8 mouse cellular contexts compared by ENCODE assay signal in genomic region chr5:31240637-31241521, GRCm38 (mm10). TPM values are rescaled to one million over a fixed set of nuclear protein-coding genes. Genes with fewer than 3 reads are reported as not detected.
DNase-seq lines count a peak whose midpoint lies in the region; ATAC-seq and TF ChIP-seq lines count a peak whose summit lies in the region.

Nrbp1 (plus strand) TSS chr5:31240864.
Gm9970 (minus strand) TSS chr5:31241232.

- under 1% methylated on average over 73 of the region's 103 CpGs for WGBS in hindbrain, embryonic 12.5 days

- CTCF ChIA-PET in Patski (lab: Charles Lee) = no interaction called here

- peaks cover 8% of the 10 kb centered on the region for H3K4me1 ChIP-seq in hindbrain, embryonic 12.5 days

- H3K4me2 ChIP-seq in hindbrain, embryonic 12.5 days (replicated peaks) = peak within 1 kb of the TSS; percentile 77

- DNase-seq in Patski (ENCODE audit: low read depth, low spot score) = peak; percentile 75
- peak; percentile 99 for DNase-seq in cerebellum, postnatal 10 days
- DNase-seq in frontal cortex, postnatal 10 days (ENCODE audit: low spot score in 2 of 2) = peak; percentile 93 to 95
- peak; percentile 84 to 93 for DNase-seq in layer of hippocampus, postnatal 25 days (ENCODE audit: extremely low spot score in 1 of 2, low spot score in 1 of 2)
- DNase-seq in lung, postnatal 14 days = peak; percentile 95
- peak; percentile 96 for DNase-seq in ovary, postnatal 36 days (ENCODE audit: low spot score)
- DNase-seq in thymus, postnatal 14 days = peak; percentile 97

- peak; percentile 98 for ATAC-seq in Patski
- ATAC-seq in hindbrain, embryonic 12.5 days (ENCODE audit: low FRiP score) = peak; percentile 99

- no peak for TF ChIP-seq CTCF in Patski (IDR thresholded peaks at IDR 0.05)

- no peaks in the 10 kb centered on the region for H3K27me3 ChIP-seq in Patski
- H3K27me3 ChIP-seq in hindbrain, embryonic 12.5 days = no peaks in the 10 kb centered on the region

- no peaks in the 10 kb centered on the region; the same call in 1 of the 2 replicates for H3K9me3 ChIP-seq in hindbrain, embryonic 12.5 days (replicated peaks)

- POLR2A ChIA-PET in Patski (lab: Charles Lee) = interaction anchor here (0.9 to 1.8 kb wide), 4 partner anchors 11 to 40 kb away, joined by 4 to 6 read pairs (median 5); partner anchors contain the start of genes Ppm1g and Zfp513

- H3K27ac ChIP-seq in hindbrain, embryonic 12.5 days = peak within 1 kb of the TSS; percentile 98

- H3K36me3 ChIP-seq in hindbrain, embryonic 12.5 days = peaks cover 23% of the 10 kb centered on the region

- H3K4me3 ChIP-seq in hindbrain, embryonic 12.5 days = peak within 1 kb of the TSS; percentile 96

- in situ Hi-C loops in Patski (cut with MboI; ENCODE audit: low pct_unique_long_range_greater_than_20kb) = no loop called here

- peak within 1 kb of the TSS; percentile 97 for H3K9ac ChIP-seq in hindbrain, embryonic 12.5 days

RNA-seq across cellular contexts. Expression of gene Nrbp1, which starts in this region (rescaled TPM):
- polyA plus RNA-seq in Patski (2021) = 133 TPM
- polyA plus RNA-seq in hindbrain, embryonic 12.5 days (2016; fragmentation: Nextera tagmentation; extraction: Ambion mirVana) = 148 and 151 TPM in 2 replicates
- 10 to 100 TPM; 83.5 to 88.5 TPM for total RNA-seq in layer of hippocampus, postnatal 25 days (2021)

RNA-seq across cellular contexts. Expression of gene Gm9970, which starts in this region (rescaled TPM):
- polyA plus RNA-seq in Patski (2021) = 0.73 TPM
- 0.57 and 0.94 TPM in 2 replicates for polyA plus RNA-seq in hindbrain, embryonic 12.5 days (2016; fragmentation: Nextera tagmentation; extraction: Ambion mirVana)
- total RNA-seq in layer of hippocampus, postnatal 25 days (2021) = not detected

Comparison
In these comparisons a context has a peak if more than half of its experiments do, and no peak if none do; other contexts are left out.
1. Peak in every context shown above with its lines: DNase-seq, ATAC-seq, H3K4me3 ChIP-seq and H3K27ac ChIP-seq.